Mouse (Mus musculus): ENCODE data around the gene Cypt14. TPM values are rescaled to one million over a fixed set of nuclear protein-coding genes. Genes with fewer than 3 reads are reported as not detected.
"Not testable (repeated sequence)": the region's sequence is repeated elsewhere in the genome, so short reads cannot be mapped to it uniquely, and the experiment has no call there.

Gene Cypt14
- total RNA-seq (2022) = not detected

GRCm38 (mm10) chrX:39863504-39863903 is at the start of gene Cypt14:
Gene Cypt14 (minus strand): TSS chrX:39863604.
- not testable (repeated sequence) for DNase-seq (ENCODE audit: low spot score)
